Mouse (Mus musculus): Measurements from ENCODE around the gene Cfi.

DNA sequence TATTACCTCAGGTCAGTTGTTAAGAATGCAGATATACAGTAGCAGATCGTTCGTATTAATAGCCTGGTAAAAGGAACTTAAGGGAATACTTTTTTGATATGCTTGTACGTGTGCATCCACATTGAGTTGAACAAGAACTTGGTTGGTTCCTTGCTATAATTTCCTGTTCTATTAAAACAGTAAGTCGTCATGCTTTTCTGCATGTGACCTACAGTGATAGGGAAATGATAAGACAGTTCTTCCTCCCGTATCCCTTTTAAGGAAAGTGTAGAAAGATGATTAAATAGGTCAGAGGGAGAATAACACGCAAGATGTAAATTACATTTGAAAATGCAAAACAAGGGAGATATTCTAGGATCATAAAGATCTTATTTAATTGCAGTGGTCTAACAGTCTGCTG is 1.3 kb downstream of the Cfi start:
- TF ChIP-seq CTCF (IDR thresholded peaks at IDR 0.05; ENCODE audit: low read depth) (no peak), EP300 (IDR thresholded peaks at IDR 0.05; ENCODE audit: low read depth) (no peak)

Data from liver, embryonic 14.5 days (tissue).